Mouse (Mus musculus) liver, embryonic 14.5 days (tissue): ENCODE data around the gene Mrpl54. TPM values are rescaled to one million over a fixed set of nuclear protein-coding genes. Genes with fewer than 3 reads are reported as not detected.
A peak's percentile ranks its signal among the peaks of the same experiment; 100 is the strongest.

Source experiments
- ATAC-seq: fragments of 200-750 bp; cut with Nextera tagmentation; 2 replicates; pipeline ENCODE4 v1.8.0; 2017; ENCODE audit warnings: moderate number of reproducible peaks, mild to moderate bottlenecking, moderate library complexity; ENCODE audit not compliant: insufficient read depth
- DNase-seq, 3 experiments: peaks; one replicate each; pipeline ENCODE4 v3.0.0-alpha.2; 2012 to 2013; ENCODE audit warnings: low read depth in 3 of 3, low spot score in 3 of 3
- H3K27ac ChIP-seq: fragments of 300-500 bp; sonication (generic); 2 replicates; pipeline ENCODE4 v1.5.1; 2014; ENCODE audit warnings: moderate library complexity, mild to moderate bottlenecking, control low read depth, inconsistent platforms
- H3K27me3 ChIP-seq: fragments of 300-500 bp; sonication (generic); 2 replicates; pipeline ENCODE4 v1.6.1; 2014; ENCODE audit warnings: mild to moderate bottlenecking, low read length, moderate library complexity; ENCODE audit not compliant: control insufficient read depth, insufficient read depth
- H3K36me3 ChIP-seq: fragments of 300-500 bp; sonication (generic); replicated peaks from 2 replicates; pipeline ENCODE4 v1.6.1; 2014; ENCODE audit warnings: low read depth; ENCODE audit not compliant: control insufficient read depth, insufficient read depth
- H3K4me1 ChIP-seq, 2 experiments: fragments of 200-500 bp in 1 of 2; fragments of 300-500 bp in 1 of 2; sonication (generic) in 1 of 2; replicated peaks; 2 replicates each; pipeline ENCODE4 v1.6.1; 2012 to 2014; ENCODE audit warnings: antibody characterized with exemption in 1 of 2, inconsistent platforms in 1 of 2, low read length in 1 of 2; ENCODE audit not compliant: control insufficient read depth in 2 of 2, insufficient read depth in 2 of 2
- H3K4me2 ChIP-seq: fragments of 300-500 bp; sonication (generic); 2 replicates; pipeline ENCODE4 v1.6.1; 2014; ENCODE audit warnings: low read depth, mild to moderate bottlenecking, control low read depth, moderate library complexity
- H3K4me3 ChIP-seq, 2 experiments: fragments of 200-500 bp in 1 of 2; fragments of 300-500 bp in 1 of 2; sonication (generic) in 1 of 2; 2 replicates each; pipeline ENCODE4 v1.5.1; 2012 to 2014; ENCODE audit warnings: low read depth in 2 of 2, low read length in 2 of 2, mild to moderate bottlenecking in 2 of 2, control low read depth in 1 of 2, inconsistent platforms in 1 of 2, moderate library complexity in 1 of 2; ENCODE audit not compliant: insufficient read depth in 1 of 2
- H3K9ac ChIP-seq: fragments of 300-500 bp; sonication (generic); replicated peaks from 2 replicates; pipeline ENCODE4 v1.6.1; 2014; ENCODE audit warnings: mild to moderate bottlenecking, control low read depth, moderate library complexity
- H3K9me3 ChIP-seq: fragments of 300-500 bp; sonication (generic); 2 replicates; pipeline ENCODE4 v1.6.1; 2016; ENCODE audit warnings: low read length, mixed read lengths; ENCODE audit not compliant: control insufficient read depth
- CTCF ChIP-seq: IDR thresholded peaks from 2 replicates; pipeline ENCODE4 v1.5.1; 2016; ENCODE audit warnings: antibody characterized with exemption, low read depth, control low read depth
- EP300 ChIP-seq: IDR thresholded peaks from 2 replicates; pipeline ENCODE4 v1.6.1; 2016; ENCODE audit warnings: antibody characterized with exemption, low read depth
- whole genome bisulfite sequencing: fragments of 180-500 bp; shearing (Covaris S2); extraction: QIAGEN DNeasy Blood & Tissue Kit; methylation state at CpG from one replicate; pipeline ENCODE4 v1.1.7; 2014; ENCODE audit not compliant: insufficient replicate concordance; 5-methylcytosine and 5-hydroxymethylcytosine counted together
- polyA plus RNA-seq, 2 experiments: library from polyadenylated mRNA; depleted of rRNA in 1 of 2; stranded (reverse) in 1 of 2; unstranded in 1 of 2; fragments of >200 nt; fragmentation: Nextera tagmentation in 1 of 2; extraction: Ambion mirVana in 1 of 2; gene quantifications; 2 replicates each; pipeline versions ENCODE4 v1.2.1 to v1.2.3; 2012 to 2014

The Mrpl54 gene
- polyA plus RNA-seq, 2 experiments: 49.9 to 113 TPM

- no peaks in the 10 kb centered on the region for H3K9me3 ChIP-seq
- ATAC-seq (no peak), DNase-seq (no peak)
- no peak within 1 kb of the TSS for H3K4me2 ChIP-seq
- H3K4me1 ChIP-seq: no peaks in the 10 kb centered on the region
- no peaks in the 10 kb centered on the region for H3K36me3 ChIP-seq
- TF ChIP-seq CTCF (no peak), EP300 (no peak)
- WGBS: 15% methylated on average over 43 of the region's 44 CpGs
- no peak within 1 kb of the TSS for H3K9ac ChIP-seq
- no peak within 1 kb of the TSS for H3K27ac ChIP-seq
- peaks cover 37% of the 10 kb centered on the region for H3K27me3 ChIP-seq
- no peak within 1 kb of the TSS for H3K4me3 ChIP-seq
Measured at GRCm38 (mm10) chr10:81252424-81253419, 14.0 kb downstream of the Mrpl54 start, which contains the start of gene Matk. Gene Matk, plus strand, starts transcription at chr10:81252935.

GRCm38 (mm10) chr10:81249442-81249841 lies 17.3 kb downstream of the Mrpl54 start:
- no peak for DNase-seq
- Histone ChIP-seq H3K9me3 (no peaks in the 10 kb centered on the region), H3K4me1 (no peaks in the 10 kb centered on the region), H3K4me2 (no peak overlapping the region), H3K36me3 (no peaks in the 10 kb centered on the region), H3K4me3 (no peak overlapping the region), H3K27ac (no peak overlapping the region), H3K9ac (no peak overlapping the region), H3K27me3 (peaks cover 22% of the 10 kb centered on the region)
- no peak for ATAC-seq
- no peak for TF ChIP-seq CTCF
- TF ChIP-seq EP300: no peak
- WGBS: 60% methylated on average over 8 of the region's 8 CpGs

DNA sequence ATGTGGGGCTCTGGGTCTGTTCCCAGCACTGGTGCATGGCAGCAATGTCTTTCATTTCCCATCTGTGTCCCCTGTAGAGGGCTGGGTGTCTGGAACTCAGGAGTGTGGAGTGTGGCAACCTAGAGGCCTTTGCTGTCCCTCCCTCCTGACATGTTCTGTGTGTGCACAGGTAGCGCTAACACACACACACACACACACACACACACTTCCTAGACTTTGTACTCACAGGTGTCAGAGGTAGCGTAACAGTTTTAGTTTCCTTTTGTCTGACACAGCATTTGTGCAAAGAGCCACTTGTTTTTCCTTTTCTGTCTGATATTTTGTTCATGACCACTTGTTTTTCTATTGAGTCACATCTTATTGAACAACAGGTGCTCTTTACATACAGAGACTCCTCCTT lies 18.9 kb downstream of the Mrpl54 start:
- Histone ChIP-seq H3K4me1 (no peaks in the 10 kb centered on the region), H3K27ac (no peak overlapping the region), H3K9me3 (no peaks in the 10 kb centered on the region), H3K36me3 (no peaks in the 10 kb centered on the region), H3K27me3 (peaks cover 11% of the 10 kb centered on the region), H3K4me2 (no peak overlapping the region), H3K4me3 (no peak overlapping the region), H3K9ac (no peak overlapping the region)
- TF ChIP-seq CTCF: no peak
- no peak for TF ChIP-seq EP300
- WGBS: 64% methylated on average over 2 of the region's 2 CpGs
- ATAC-seq (no peak), DNase-seq (no peak)

GRCm38 (mm10) chr10:81245166-81245565 lies 21.6 kb downstream of the Mrpl54 start:
- TF ChIP-seq CTCF (no peak), EP300 (no peak)
- no peak overlapping the region for H3K4me3 ChIP-seq
- no peak for ATAC-seq
- no peak overlapping the region for H3K9ac ChIP-seq
- no peaks in the 10 kb centered on the region for H3K4me1 ChIP-seq
- no peak overlapping the region for H3K27ac ChIP-seq
- no peaks in the 10 kb centered on the region for H3K36me3 ChIP-seq
- peaks cover 14% of the 10 kb centered on the region for H3K27me3 ChIP-seq
- H3K4me2 ChIP-seq: no peak overlapping the region
- DNase-seq: no peak
- no peaks in the 10 kb centered on the region for H3K9me3 ChIP-seq
- 72% methylated on average over 6 of the region's 6 CpGs for WGBS

GRCm38 (mm10) chr10:81244595-81244994 lies 22.1 kb downstream of the Mrpl54 start:
- ATAC-seq (no peak), DNase-seq (no peak)
- Histone ChIP-seq H3K36me3 (no peaks in the 10 kb centered on the region), H3K4me2 (no peak overlapping the region), H3K27me3 (peaks cover 20% of the 10 kb centered on the region), H3K27ac (no peak overlapping the region), H3K9me3 (no peaks in the 10 kb centered on the region), H3K9ac (no peak overlapping the region), H3K4me1 (no peaks in the 10 kb centered on the region), H3K4me3 (no peak overlapping the region)
- TF ChIP-seq CTCF: peak; percentile 98
- TF ChIP-seq EP300: no peak
- 7% methylated on average over 17 of the region's 17 CpGs for WGBS
